Mouse (Mus musculus) heart, postnatal 0 days (tissue): ENCODE data around the gene Fv1. TPM values are rescaled to one million over a fixed set of nuclear protein-coding genes. Genes with fewer than 3 reads are reported as not detected.

Experiments used
- ATAC-seq: fragments of 200-750 bp; cut with Nextera tagmentation; 2 replicates; pipeline ENCODE4 v1.8.0; 2017; ENCODE audit warnings: low read depth, moderate number of reproducible peaks, moderate library complexity; ENCODE audit not compliant: insufficient read depth
- DNase-seq: peaks from one replicate; pipeline ENCODE4 v3.0.0-alpha.2; 2016; ENCODE audit warnings: low spot score
- H3K27ac ChIP-seq: fragments of 300-500 bp; sonication (generic); 2 replicates; pipeline ENCODE4 v1.5.1; 2014; ENCODE audit warnings: low read depth, mild to moderate bottlenecking
- H3K27me3 ChIP-seq: fragments of 300-500 bp; sonication (generic); 2 replicates; pipeline ENCODE4 v1.6.1; 2014; ENCODE audit warnings: low read length, mixed read lengths; ENCODE audit not compliant: control insufficient read depth, insufficient read depth
- H3K36me3 ChIP-seq: fragments of 300-500 bp; sonication (generic); replicated peaks from 2 replicates; pipeline ENCODE4 v1.6.1; 2014; ENCODE audit warnings: low read length, mixed read lengths; ENCODE audit not compliant: control insufficient read depth, insufficient read depth
- H3K4me1 ChIP-seq: fragments of 300-500 bp; sonication (generic); 2 replicates; pipeline ENCODE4 v1.6.1; 2014; ENCODE audit warnings: antibody characterized with exemption; ENCODE audit not compliant: control insufficient read depth, insufficient read depth
- H3K4me2 ChIP-seq: fragments of 300-500 bp; sonication (generic); 2 replicates; pipeline ENCODE4 v1.6.1; 2014; ENCODE audit warnings: low read depth, mild to moderate bottlenecking, low read length, moderate library complexity
- H3K4me3 ChIP-seq: fragments of 300-500 bp; sonication (generic); 2 replicates; pipeline ENCODE4 v1.5.1; 2014; ENCODE audit warnings: low read depth, low read length
- H3K9ac ChIP-seq: fragments of 300-500 bp; sonication (generic); replicated peaks from 2 replicates; pipeline ENCODE4 v1.6.1; 2014; ENCODE audit warnings: low read depth, low read length, mixed read lengths
- H3K9me3 ChIP-seq: fragments of 300-500 bp; sonication (generic); replicated peaks from 2 replicates; pipeline ENCODE4 v1.6.1; 2016; ENCODE audit warnings: low read length; ENCODE audit not compliant: control insufficient read depth
- CTCF ChIP-seq: IDR thresholded peaks from 2 replicates; pipeline ENCODE4 v1.5.1; 2016; ENCODE audit warnings: antibody characterized with exemption, control low read depth, low read depth
- EP300 ChIP-seq: IDR thresholded peaks from 2 replicates; pipeline ENCODE4 v1.6.1; 2016; ENCODE audit warnings: antibody characterized with exemption, low read depth
- WGBS: fragments of 180-500 bp; shearing (Covaris S2); extraction: QIAGEN DNeasy Blood & Tissue Kit; methylation state at CpG from one replicate; pipeline ENCODE4 v1.1.7; 2014; 5-methylcytosine and 5-hydroxymethylcytosine counted together
- polyA plus RNA-seq: library from polyadenylated mRNA; unstranded; fragments of >200 nt; fragmentation: Nextera tagmentation; extraction: Ambion mirVana; gene quantifications from 2 replicates; pipeline ENCODE4 v1.2.1, GENCODE M21; 2015
- total RNA-seq: library from RNA; depleted of rRNA; stranded (reverse); fragments of >200 nt; gene quantifications from 2 replicates; pipeline ENCODE4 v1.2.3, GENCODE M21; 2014; ENCODE audit warnings: low replicate concordance

The Fv1 gene
- total and polyA plus RNA-seq, 2 experiments from 2014 or later = 3.2 to 5.9 TPM

DNA sequence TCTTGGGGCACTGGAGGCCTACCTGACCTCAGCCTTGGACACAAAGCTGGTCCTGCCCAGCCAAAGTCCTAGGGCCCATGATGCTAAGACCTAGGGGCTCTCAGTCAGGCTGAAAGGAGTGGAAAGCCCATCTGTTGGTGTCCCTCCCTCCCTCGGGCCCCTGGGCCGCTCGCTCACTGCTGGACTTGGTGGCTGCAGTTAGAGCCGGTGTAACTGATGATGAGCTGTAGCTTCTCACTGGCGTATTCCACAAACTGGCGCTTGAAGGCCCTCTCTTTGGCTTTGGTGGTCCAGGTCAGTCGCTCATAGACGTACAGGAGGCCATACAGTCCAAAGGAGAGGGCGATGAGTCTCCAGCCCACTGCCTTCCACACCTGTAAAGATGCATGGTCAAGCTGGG lies 9.8 kb downstream of the Fv1 start:
- Histone ChIP-seq H3K27ac (no peak overlapping the region), H3K4me2 (no peak overlapping the region), H3K27me3 (no peaks in the 10 kb centered on the region), H3K9me3 (no peaks in the 10 kb centered on the region), H3K4me3 (no peak overlapping the region), H3K9ac (no peak overlapping the region), H3K36me3 (peaks cover 92% of the 10 kb centered on the region), H3K4me1 (no peaks in the 10 kb centered on the region)
- TF ChIP-seq EP300 (no peak), CTCF (no peak)
- 94% methylated on average over 9 of the region's 9 CpGs for WGBS
- ATAC-seq (no peak), DNase-seq (no peak)

DNA sequence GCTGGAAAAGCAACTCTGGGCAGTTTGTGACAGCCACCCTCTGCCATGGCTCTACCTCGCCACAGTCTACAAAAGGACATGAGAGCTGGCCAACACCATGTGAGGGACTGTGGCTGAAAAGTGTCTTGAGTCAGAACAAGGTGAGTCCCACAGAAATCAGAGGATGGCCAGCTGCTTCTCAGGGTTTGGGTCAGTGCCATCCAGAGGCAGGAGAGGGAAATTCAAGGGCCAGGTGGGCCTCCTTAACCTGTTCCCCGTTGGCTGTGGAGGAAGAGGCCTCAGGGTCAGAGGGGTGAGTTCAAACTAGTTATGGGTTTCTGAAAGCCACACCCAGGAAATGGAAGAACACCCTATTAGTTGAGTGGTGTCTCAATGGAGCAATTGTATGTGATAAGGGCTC lies 10.7 kb downstream of the Fv1 start:
- Histone ChIP-seq H3K4me2 (no peak overlapping the region), H3K27me3 (no peaks in the 10 kb centered on the region), H3K4me1 (no peaks in the 10 kb centered on the region), H3K9me3 (no peaks in the 10 kb centered on the region), H3K36me3 (peaks cover 92% of the 10 kb centered on the region), H3K9ac (no peak overlapping the region), H3K27ac (no peak overlapping the region), H3K4me3 (no peak overlapping the region)
- TF ChIP-seq EP300 = no peak
- no peak for TF ChIP-seq CTCF
- DNase-seq = no peak
- ATAC-seq = no peak
- 71% methylated on average over 2 of the region's 2 CpGs for WGBS

DNA sequence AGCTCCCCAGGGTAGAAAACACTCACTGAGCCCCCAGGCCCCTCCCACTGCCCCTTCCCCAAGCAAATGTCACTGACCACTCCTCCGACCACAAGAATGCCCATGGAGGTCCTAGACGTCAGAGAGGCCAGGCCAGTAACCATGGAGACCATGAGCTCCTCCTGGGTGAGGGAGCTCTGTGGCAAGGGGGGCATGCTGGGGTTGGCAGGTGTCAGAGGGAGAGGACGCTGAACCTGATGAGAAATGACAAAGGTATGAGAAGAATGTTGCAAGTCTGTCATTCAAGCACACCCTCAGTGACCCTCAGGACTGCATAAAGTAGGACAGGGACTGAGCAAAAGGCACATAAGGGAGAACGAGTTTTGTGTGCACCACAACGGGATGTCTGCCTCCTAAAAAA lies 11.1 kb downstream of the Fv1 start:
- Histone ChIP-seq H3K27ac (no peak overlapping the region), H3K9me3 (no peaks in the 10 kb centered on the region)

DNA sequence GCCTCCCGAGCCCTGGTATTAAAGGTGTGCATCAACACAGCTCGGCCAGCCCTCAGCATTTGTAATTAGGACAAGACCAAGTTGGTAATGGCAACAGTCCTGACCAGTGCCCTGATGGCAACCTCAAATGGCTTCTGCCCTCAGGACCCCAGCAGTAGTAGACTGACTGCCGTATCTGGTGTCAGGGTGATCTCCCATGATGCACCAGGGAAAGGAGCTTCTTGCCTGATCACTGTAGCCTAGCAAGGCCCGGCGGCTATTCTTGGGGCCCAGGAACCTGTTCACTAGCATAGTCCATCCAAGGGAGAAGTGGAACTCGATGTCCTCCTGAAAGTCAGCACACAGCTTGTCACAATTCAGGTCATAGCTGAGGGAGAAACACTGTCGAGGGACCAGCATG lies 13.0 kb downstream of the Fv1 start:
- Histone ChIP-seq H3K9ac (no peak overlapping the region), H3K4me1 (no peaks in the 10 kb centered on the region), H3K36me3 (peaks cover 92% of the 10 kb centered on the region), H3K4me3 (no peak overlapping the region), H3K27me3 (no peaks in the 10 kb centered on the region), H3K27ac (no peak overlapping the region), H3K9me3 (no peaks in the 10 kb centered on the region), H3K4me2 (no peak overlapping the region)
- WGBS = 92% methylated on average over 7 of the region's 7 CpGs
- ATAC-seq (no peak), DNase-seq (no peak)
- TF ChIP-seq CTCF = no peak
- TF ChIP-seq EP300 = no peak

More for the DNA sequence above, 11.1 kb downstream of the Fv1 start:
- no peak overlapping the region for H3K9ac ChIP-seq
- peaks cover 92% of the 10 kb centered on the region for H3K36me3 ChIP-seq
- ATAC-seq (no peak; the same call in 1 of the 2 replicates), DNase-seq (no peak)
- no peaks in the 10 kb centered on the region for H3K27me3 ChIP-seq
- H3K4me1 ChIP-seq = no peaks in the 10 kb centered on the region
- no peak overlapping the region for H3K4me3 ChIP-seq
- no peak for TF ChIP-seq EP300
- TF ChIP-seq CTCF = no peak
- no peak overlapping the region for H3K4me2 ChIP-seq
- WGBS = 47% methylated on average over 5 of the region's 5 CpGs

GRCm38 (mm10) chr4:147883041-147883440 lies 14.3 kb downstream of the Fv1 start:
- no peak for ATAC-seq
- WGBS = 55% methylated on average over 6 of the region's 6 CpGs
- Histone ChIP-seq H3K36me3 (peaks cover 94% of the 10 kb centered on the region), H3K4me1 (no peaks in the 10 kb centered on the region), H3K9me3 (no peaks in the 10 kb centered on the region), H3K27ac (no peak overlapping the region), H3K27me3 (no peaks in the 10 kb centered on the region), H3K4me3 (no peak overlapping the region), H3K9ac (no peak overlapping the region), H3K4me2 (no peak overlapping the region)
- DNase-seq = no peak
- TF ChIP-seq CTCF = no peak
- TF ChIP-seq EP300 = no peak

GRCm38 (mm10) chr4:147884138-147884537 lies 15.4 kb downstream of the Fv1 start:
- Histone ChIP-seq H3K4me2 (no peak overlapping the region), H3K4me1 (no peaks in the 10 kb centered on the region), H3K9me3 (no peaks in the 10 kb centered on the region), H3K36me3 (peaks cover 94% of the 10 kb centered on the region), H3K27ac (no peak overlapping the region), H3K4me3 (no peak overlapping the region), H3K27me3 (no peaks in the 10 kb centered on the region), H3K9ac (no peak overlapping the region)
- no peak for TF ChIP-seq CTCF
- no peak for TF ChIP-seq EP300
- ATAC-seq (no peak), DNase-seq (no peak)
- 93% methylated on average over 3 of the region's 3 CpGs for WGBS
